Mouse (Mus musculus) C2C12 (cell line): ENCODE results near the gene Fam229a. TPM values are rescaled to one million over a fixed set of nuclear protein-coding genes. Genes with fewer than 3 reads are reported as not detected.

Experiments
- H3K27me3 ChIP-seq: one replicate; pipeline ENCODE4 v1.6.1; 2011; ENCODE audit not compliant: control insufficient read depth, insufficient read depth, insufficient read length
- H3K36me3 ChIP-seq: one replicate; pipeline ENCODE4 v1.6.1; 2011; ENCODE audit not compliant: control insufficient read depth, insufficient read depth
- H3K4me3 ChIP-seq: one replicate; pipeline ENCODE4 v1.5.1; 2011; ENCODE audit warnings: mild to moderate bottlenecking, control low read depth; ENCODE audit not compliant: poor library complexity, insufficient read depth, severe bottlenecking
- H3K79me2 ChIP-seq: one replicate; pipeline ENCODE4 v1.6.1; 2011; ENCODE audit not compliant: control insufficient read depth, insufficient read depth
- H3K79me3 ChIP-seq: one replicate; pipeline ENCODE4 v1.6.1; 2011; ENCODE audit warnings: low read depth, control low read depth
- H3ac ChIP-seq: one replicate; pipeline ENCODE3; 2011; ENCODE audit warnings: low read depth; ENCODE audit not compliant: control insufficient read depth, insufficient read length
- CEBPB ChIP-seq: IDR thresholded peaks from one replicate; pipeline ENCODE4 v1.6.1; 2011; ENCODE audit warnings: low read depth, mild to moderate bottlenecking, control low read depth, moderate library complexity
- CTCF ChIP-seq: IDR thresholded peaks from one replicate; pipeline ENCODE4 v1.5.1; 2011; ENCODE audit not compliant: control insufficient read depth, insufficient read depth, insufficient read length
- FOSL1 ChIP-seq: IDR thresholded peaks from one replicate; pipeline ENCODE4 v1.8.0; 2011; ENCODE audit warnings: mild to moderate bottlenecking, low read length; ENCODE audit not compliant: poor library complexity, insufficient read depth, severe bottlenecking
- MAX ChIP-seq: IDR thresholded peaks from one replicate; pipeline ENCODE4 v1.6.1; 2011; ENCODE audit warnings: mild to moderate bottlenecking, control low read depth
- MYOD1 ChIP-seq: IDR thresholded peaks from one replicate; pipeline ENCODE4 v1.6.1; 2011; ENCODE audit warnings: low read depth; ENCODE audit not compliant: control insufficient read depth, insufficient read length
- MYOG ChIP-seq: IDR thresholded peaks from one replicate; pipeline ENCODE4 v1.6.1; 2011; ENCODE audit not compliant: control insufficient read depth, insufficient read length; ENCODE audit errors: extremely low read depth
- USF1 ChIP-seq: IDR thresholded peaks from one replicate; pipeline ENCODE4 v1.6.1; 2011; ENCODE audit warnings: low read depth, mild to moderate bottlenecking, control low read depth, moderate library complexity
- polyA plus RNA-seq: library from polyadenylated mRNA; unstranded; fragments of >200 nt; fragmentation: generic; extraction: Trizol; gene quantifications from one replicate; pipeline ENCODE4 v1.2.1, GENCODE M21; 2012; ENCODE audit warnings: missing spikeins

Gene Fam229a
- polyA plus RNA-seq, 1 experiment: not detected

DNA sequence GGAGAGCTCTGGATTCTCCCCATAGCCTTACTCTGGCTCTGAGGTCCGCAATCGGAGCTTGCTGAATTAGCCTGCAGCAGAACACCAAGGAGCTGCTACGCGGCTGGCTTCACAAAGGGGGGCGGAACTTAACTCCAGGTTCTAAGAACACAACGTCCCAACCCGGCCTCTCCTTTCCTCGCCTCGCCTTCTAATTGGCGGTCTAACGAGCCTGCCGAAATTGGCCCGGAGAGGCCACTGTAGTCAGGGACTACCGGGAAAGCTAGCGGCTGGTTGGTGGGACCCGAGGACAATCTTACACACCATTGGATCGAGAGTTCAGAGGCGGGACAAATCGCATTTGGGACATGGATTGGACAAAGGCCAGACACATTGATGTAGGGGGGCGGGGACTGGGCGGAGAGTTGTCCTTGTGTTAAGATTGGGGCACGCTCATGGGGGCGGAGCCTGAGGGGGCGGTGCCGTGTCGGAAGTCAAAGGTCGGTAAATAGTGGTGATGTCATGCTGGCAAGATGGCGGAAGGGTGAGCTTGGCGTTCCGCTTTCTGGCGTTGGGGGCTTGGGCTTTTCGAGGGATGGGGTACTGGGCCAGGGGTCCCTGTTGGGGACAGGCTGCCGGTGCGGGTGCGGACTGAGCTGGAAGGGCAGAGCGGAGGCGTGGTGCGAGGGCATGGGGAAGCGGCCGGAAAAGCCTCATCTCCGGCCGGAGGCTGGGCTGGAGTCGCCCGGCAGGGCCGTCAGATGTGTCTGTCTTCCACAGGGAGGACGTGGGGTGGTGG, 29.6 kb upstream of the Fam229a start, which contains the start of gene Bsdc1:
Bsdc1 (plus strand) TSS at position 399 of the 778 bp plus-strand sequence.
- H3K79me2 ChIP-seq: no peaks in the 10 kb centered on the region
- H3K27me3 ChIP-seq: no peaks in the 10 kb centered on the region
- H3K4me3 ChIP-seq: peak within 1 kb of the TSS; percentile 86
- H3K36me3 ChIP-seq: peaks cover 6% of the 10 kb centered on the region
- no peak for TF ChIP-seq MAX
- no peak for TF ChIP-seq CTCF
- TF ChIP-seq FOSL1: no peak
- no peak for TF ChIP-seq USF1
- TF ChIP-seq MYOD1: no peak
- no peak for TF ChIP-seq MYOG
- no peak for TF ChIP-seq CEBPB
- peak within 1 kb of the TSS; percentile 77 for H3ac ChIP-seq
- peaks cover 4% of the 10 kb centered on the region for H3K79me3 ChIP-seq

DNA sequence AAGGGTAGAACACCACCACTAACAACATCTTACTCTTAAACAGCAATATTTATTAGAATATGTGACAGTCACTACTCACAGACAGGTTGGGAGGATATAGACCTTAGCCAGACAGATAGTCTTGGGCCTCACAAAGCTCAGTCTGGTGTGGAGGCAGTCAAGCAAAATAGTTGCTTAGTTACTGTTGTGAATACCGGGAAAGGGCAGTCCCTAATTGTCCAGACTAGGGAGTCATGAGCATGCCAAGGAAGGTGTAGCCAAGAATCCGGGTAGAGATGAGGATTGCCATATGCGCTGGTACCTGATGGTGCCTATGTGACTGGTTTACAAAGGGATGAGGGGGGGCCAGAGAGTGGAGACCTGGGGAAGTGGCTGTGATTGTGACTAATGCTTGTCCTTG, 28.9 kb upstream of the Fam229a start:
- no peak for TF ChIP-seq FOSL1
- peaks cover 14% of the 10 kb centered on the region for H3K36me3 ChIP-seq
- peak overlapping the region; percentile 16 for H3ac ChIP-seq
- peaks cover 4% of the 10 kb centered on the region for H3K79me3 ChIP-seq
- peak overlapping the region; percentile 86 for H3K4me3 ChIP-seq
- no peaks in the 10 kb centered on the region for H3K27me3 ChIP-seq
- no peaks in the 10 kb centered on the region for H3K79me2 ChIP-seq

DNA sequence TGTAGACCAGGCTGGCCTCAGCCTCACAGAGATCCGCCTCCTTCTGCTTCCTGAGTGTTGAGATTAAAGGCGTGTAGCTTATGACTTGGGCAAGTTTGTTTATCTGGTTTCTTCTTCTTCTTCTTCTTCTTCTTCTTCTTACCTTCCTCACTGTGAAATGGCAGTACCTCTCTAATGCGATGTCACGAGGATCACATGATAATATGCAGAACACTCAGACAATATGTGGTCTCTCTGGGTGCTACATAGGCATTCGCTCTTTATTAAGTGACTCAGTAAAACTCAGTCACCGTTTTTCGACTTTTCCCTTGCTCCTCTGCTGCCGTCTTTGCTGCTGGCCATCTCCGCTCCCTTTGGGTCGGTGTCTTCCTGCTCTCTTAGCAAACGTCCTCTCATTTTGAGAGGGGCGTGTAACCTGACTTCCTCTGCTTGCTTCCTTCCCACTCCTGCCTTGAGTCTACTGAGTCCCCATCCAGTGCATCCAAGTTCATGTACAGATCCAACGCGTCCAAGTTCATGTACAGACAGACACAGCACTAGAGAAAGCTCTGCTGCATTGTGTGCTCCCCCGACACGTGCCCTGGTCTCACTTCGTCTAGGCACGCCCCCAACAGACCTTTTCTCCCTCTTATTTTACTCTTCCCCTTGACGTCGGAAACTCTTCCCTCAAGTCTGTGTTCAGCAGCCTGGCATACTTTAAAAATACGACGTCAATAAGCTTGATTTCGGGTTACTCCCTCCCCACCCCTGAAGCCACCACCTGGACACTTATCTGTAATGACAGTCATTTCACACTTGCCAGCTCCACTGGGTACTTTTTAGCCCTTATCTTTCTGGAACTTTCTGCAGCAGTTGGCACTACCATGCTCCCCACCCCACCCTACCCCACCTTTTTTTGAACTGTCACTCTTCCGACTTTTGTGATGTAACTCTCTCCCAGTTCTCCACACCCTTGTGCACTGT, 27.6 kb upstream of the Fam229a start:
- H3K79me3 ChIP-seq: peaks cover 4% of the 10 kb centered on the region
- peaks cover 19% of the 10 kb centered on the region for H3K36me3 ChIP-seq
- no peaks in the 10 kb centered on the region for H3K79me2 ChIP-seq
- TF ChIP-seq FOSL1 (no peak), MYOG (no peak), USF1 (no peak), MYOD1 (no peak), MAX (no peak), CTCF (no peak), CEBPB (no peak)
- no peak overlapping the region for H3K4me3 ChIP-seq
- no peaks in the 10 kb centered on the region for H3K27me3 ChIP-seq
- H3ac ChIP-seq: peak overlapping the region; percentile 3

DNA sequence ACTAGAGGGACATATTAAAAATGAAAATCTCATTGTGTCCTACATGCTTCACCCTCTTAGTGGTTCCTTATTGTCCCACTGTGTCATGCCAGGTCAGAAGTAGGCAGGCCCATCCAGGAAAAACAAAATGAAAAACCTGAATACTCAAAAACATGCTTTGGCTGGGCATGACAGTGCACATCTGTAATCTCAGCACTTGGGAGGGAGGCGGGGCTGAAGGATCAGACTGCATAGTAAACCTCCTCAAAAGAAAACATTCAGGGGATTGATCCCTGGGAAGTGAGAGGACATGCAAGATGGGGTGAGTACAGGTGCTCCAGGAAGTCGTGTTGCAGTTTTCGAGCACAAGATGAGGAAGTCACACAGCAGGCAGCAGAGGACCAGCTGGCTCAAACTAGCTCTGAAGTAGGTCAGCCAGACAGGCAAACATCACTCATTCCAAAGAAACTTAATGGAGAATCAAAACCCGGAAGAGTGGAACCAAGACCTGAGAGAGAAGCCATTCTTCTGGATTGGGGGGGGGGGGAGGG, 26.6 kb upstream of the Fam229a start:
- no peak for TF ChIP-seq CTCF
- no peak for TF ChIP-seq MAX
- Histone ChIP-seq H3K79me3 (peaks cover 4% of the 10 kb centered on the region), H3K4me3 (no peak overlapping the region), H3K27me3 (no peaks in the 10 kb centered on the region), H3K36me3 (peaks cover 22% of the 10 kb centered on the region), H3K79me2 (no peaks in the 10 kb centered on the region), H3ac (no peak overlapping the region)

DNA sequence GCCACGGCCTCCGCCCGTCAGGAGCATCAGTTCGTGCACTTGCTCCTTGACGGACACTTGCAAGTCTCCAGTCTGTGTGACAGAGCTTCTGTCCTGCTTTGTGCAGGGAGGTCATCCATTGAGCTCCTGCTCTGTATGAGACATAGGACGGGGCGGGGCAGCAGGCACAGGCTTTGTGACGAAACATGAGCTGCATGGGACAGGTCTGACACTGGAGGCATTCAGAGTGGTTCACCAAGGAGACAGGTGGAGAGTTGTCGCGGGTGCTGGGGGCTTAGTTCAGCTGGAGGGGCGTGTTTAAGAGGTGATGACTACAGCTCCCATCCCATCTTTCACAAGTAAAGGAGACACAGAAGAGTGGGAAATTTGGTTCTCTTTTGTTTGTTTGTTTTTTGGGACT, 14.9 kb upstream of the Fam229a start:
- Histone ChIP-seq H3K4me3 (no peak overlapping the region), H3K27me3 (no peaks in the 10 kb centered on the region), H3K79me3 (no peaks in the 10 kb centered on the region), H3ac (no peak overlapping the region), H3K79me2 (no peaks in the 10 kb centered on the region), H3K36me3 (peaks cover 24% of the 10 kb centered on the region)
- TF ChIP-seq MYOD1 (no peak), CEBPB (no peak), CTCF (no peak), MYOG (no peak), MAX (no peak), USF1 (no peak), FOSL1 (no peak)
